Mouse (Mus musculus) layer of hippocampus, postnatal 36 days (tissue): ENCODE data around the gene Uqcc2. TPM values are rescaled to one million over a fixed set of nuclear protein-coding genes. Genes with fewer than 3 reads are reported as not detected.

Experiments
- DNase-seq, 2 experiments: peaks; one replicate each; pipeline ENCODE4 v3.0.0; 2022
- total RNA-seq, 2 experiments: library from RNA; stranded (reverse); gene quantifications; 2 replicates each; pipeline ENCODE4 v1.2.3; 2021

Gene Uqcc2
- total RNA-seq, 2 experiments from 2014 or later, result 205 to 207 TPM

GRCm38 (mm10) chr17:27122701-27123100, 11.0 kb downstream of the Uqcc2 start:
- DNase-seq, result no peak

GRCm38 (mm10) chr17:27121781-27122180, 11.9 kb downstream of the Uqcc2 start:
- DNase-seq, result no peak

GRCm38 (mm10) chr17:27121266-27121665, 12.4 kb downstream of the Uqcc2 start:
- no peak for DNase-seq

- peak; percentile 66 to 70 for DNase-seq
These were observed 13.1 kb downstream of the Uqcc2 start for GRCm38 (mm10) chr17:27120561-27121024.

- DNase-seq, result no peak
These were observed 13.8 kb downstream of the Uqcc2 start for GRCm38 (mm10) chr17:27119954-27120353.

GRCm38 (mm10) chr17:27119540-27119895, 14.2 kb downstream of the Uqcc2 start:
- no peak for DNase-seq

GRCm38 (mm10) chr17:27118676-27119539, 14.8 kb downstream of the Uqcc2 start:
- DNase-seq, result no peak

GRCm38 (mm10) chr17:27110072-27110471, 23.6 kb downstream of the Uqcc2 start:
- no peak for DNase-seq

- no peak for DNase-seq
These were observed 25.8 kb downstream of the Uqcc2 start for GRCm38 (mm10) chr17:27107936-27108335.

- DNase-seq, result no peak
These were observed 27.0 kb downstream of the Uqcc2 start for GRCm38 (mm10) chr17:27106745-27107144.

- no peak for DNase-seq
These were observed 27.8 kb downstream of the Uqcc2 start for GRCm38 (mm10) chr17:27105698-27106470.

GRCm38 (mm10) chr17:27101675-27102074, 32.0 kb downstream of the Uqcc2 start:
- no peak for DNase-seq

GRCm38 (mm10) chr17:27095690-27096089, 38.0 kb downstream of the Uqcc2 start:
- no peak for DNase-seq

GRCm38 (mm10) chr17:27090068-27090467, 43.6 kb downstream of the Uqcc2 start:
- no peak for DNase-seq

GRCm38 (mm10) chr17:27087426-27087825, 46.3 kb downstream of the Uqcc2 start:
- DNase-seq, result no peak

- DNase-seq, result no peak
These were observed 48.0 kb downstream of the Uqcc2 start for GRCm38 (mm10) chr17:27085676-27086075.

GRCm38 (mm10) chr17:27083601-27084000, 50.1 kb downstream of the Uqcc2 start:
- DNase-seq, result no peak

- DNase-seq, result no peak
These were observed 50.9 kb downstream of the Uqcc2 start for GRCm38 (mm10) chr17:27082796-27083195.

- DNase-seq, result no peak
These were observed 51.8 kb downstream of the Uqcc2 start for GRCm38 (mm10) chr17:27081868-27082267.

- no peak for DNase-seq
These were observed 55.2 kb downstream of the Uqcc2 start for GRCm38 (mm10) chr17:27078499-27078898.

- DNase-seq, result no peak
These were observed 55.8 kb downstream of the Uqcc2 start for GRCm38 (mm10) chr17:27077920-27078319.

- no peak for DNase-seq
These were observed 56.6 kb downstream of the Uqcc2 start for GRCm38 (mm10) chr17:27077133-27077532.
